Mouse (Mus musculus): ENCODE results near the gene Ogg1. TPM values are rescaled to one million over a fixed set of nuclear protein-coding genes. Genes with fewer than 3 reads are reported as not detected.

Gene Ogg1
- polyA plus RNA-seq, 1 experiment = 30.0 TPM

DNA sequence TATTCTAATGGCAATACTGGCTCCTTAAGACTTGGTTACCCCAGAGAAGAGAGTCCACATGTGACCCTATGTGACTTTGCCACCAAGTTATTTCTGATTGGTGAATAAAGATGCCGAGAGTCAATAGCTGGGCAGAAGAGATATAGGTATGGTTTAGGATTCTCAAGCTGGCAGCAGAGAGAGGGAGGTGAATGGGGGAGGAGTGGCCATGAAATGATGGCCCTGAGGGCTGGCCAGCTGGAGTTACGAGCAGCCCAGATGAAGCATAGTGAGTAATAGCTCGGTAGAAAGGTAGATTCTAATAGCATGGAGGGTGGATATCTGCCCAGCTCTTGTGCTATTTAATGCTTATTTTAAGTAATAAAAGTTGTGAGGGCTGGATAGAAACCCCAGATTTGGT lies 26.0 kb downstream of the Ogg1 start:
- H3K27ac ChIP-seq (ENCODE audit: control insufficient read depth, insufficient read depth, low read depth, low read length) = no peak overlapping the region
- H3K36me3 ChIP-seq (ENCODE audit: control insufficient read depth, insufficient read depth, low read length) = no peaks in the 10 kb centered on the region
- H3K4me3 ChIP-seq (ENCODE audit: control insufficient read depth, low read depth, low read length) = no peak overlapping the region
- H3K27me3 ChIP-seq (ENCODE audit: control insufficient read depth, insufficient read depth, low read length) = no peaks in the 10 kb centered on the region
- no peak for TF ChIP-seq CTCF (IDR thresholded peaks at IDR 0.05; ENCODE audit: control insufficient read depth, insufficient read depth, insufficient replicate concordance, low read depth, low read length)
- TF ChIP-seq POLR2A (IDR thresholded peaks at IDR 0.05; ENCODE audit: control insufficient read depth, low read depth, low read length) = no peak
- no peaks in the 10 kb centered on the region for H3K4me1 ChIP-seq (ENCODE audit: control insufficient read depth, insufficient read depth, low read length)

DNA sequence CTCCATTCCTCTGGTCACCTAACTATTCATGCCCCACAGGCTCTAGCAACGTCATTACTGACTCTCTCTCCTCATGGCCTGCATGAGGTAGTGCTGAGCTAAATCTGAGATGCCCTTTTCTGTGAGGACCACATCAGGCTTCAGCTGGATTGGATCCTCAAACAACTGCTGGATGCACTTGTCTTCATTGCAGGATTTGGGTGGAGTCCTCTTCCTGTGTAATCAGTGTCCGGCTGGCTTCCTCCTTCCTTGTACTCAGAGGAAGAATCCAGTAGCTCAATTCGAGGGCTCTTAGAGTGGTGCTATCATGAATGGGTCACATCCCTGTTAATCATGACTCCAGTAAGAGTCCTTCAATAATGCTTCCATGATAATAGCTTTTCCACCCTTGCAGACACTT lies 26.9 kb downstream of the Ogg1 start:
- TF ChIP-seq CTCF (IDR thresholded peaks at IDR 0.05; ENCODE audit: control insufficient read depth, insufficient read depth, insufficient replicate concordance, low read depth, low read length) (no peak), POLR2A (IDR thresholded peaks at IDR 0.05; ENCODE audit: control insufficient read depth, low read depth, low read length) (no peak)
- no peak overlapping the region for H3K4me3 ChIP-seq (ENCODE audit: control insufficient read depth, low read depth, low read length)

DNA sequence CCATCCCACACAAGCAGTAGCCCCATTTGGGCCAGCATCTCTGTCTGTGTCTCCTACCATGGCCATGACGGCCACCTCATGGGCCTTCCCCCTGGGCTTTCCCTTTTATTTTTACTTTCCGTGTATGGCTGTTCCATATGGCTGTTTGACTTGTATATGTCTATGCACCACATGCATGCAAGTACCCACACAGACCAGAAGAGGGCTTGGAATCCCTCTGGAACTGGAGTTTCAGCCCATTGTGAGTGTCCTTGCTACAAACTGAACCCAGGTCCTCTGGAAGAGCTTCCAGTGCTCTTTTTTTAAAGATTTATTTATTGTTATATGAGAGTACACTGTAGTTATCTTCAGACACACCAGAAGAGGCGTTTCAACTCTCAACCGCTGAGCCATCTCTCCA lies 34.7 kb downstream of the Ogg1 start:
- Histone ChIP-seq H3K27ac (ENCODE audit: control insufficient read depth, insufficient read depth, low read depth, low read length) (no peak overlapping the region), H3K4me3 (ENCODE audit: control insufficient read depth, low read depth, low read length) (no peak overlapping the region), H3K36me3 (ENCODE audit: control insufficient read depth, insufficient read depth, low read length) (no peaks in the 10 kb centered on the region), H3K27me3 (ENCODE audit: control insufficient read depth, insufficient read depth, low read length) (no peaks in the 10 kb centered on the region), H3K4me1 (ENCODE audit: control insufficient read depth, insufficient read depth, low read length) (no peaks in the 10 kb centered on the region)
- TF ChIP-seq POLR2A (IDR thresholded peaks at IDR 0.05; ENCODE audit: control insufficient read depth, low read depth, low read length) (no peak), CTCF (IDR thresholded peaks at IDR 0.05; ENCODE audit: control insufficient read depth, insufficient read depth, insufficient replicate concordance, low read depth, low read length) (no peak)

More for the DNA sequence above, 26.9 kb downstream of the Ogg1 start:
- Histone ChIP-seq H3K27me3 (ENCODE audit: control insufficient read depth, insufficient read depth, low read length) (no peaks in the 10 kb centered on the region), H3K36me3 (ENCODE audit: control insufficient read depth, insufficient read depth, low read length) (no peaks in the 10 kb centered on the region), H3K27ac (ENCODE audit: control insufficient read depth, insufficient read depth, low read depth, low read length) (no peak overlapping the region), H3K4me1 (ENCODE audit: control insufficient read depth, insufficient read depth, low read length) (no peaks in the 10 kb centered on the region)

- no peaks in the 10 kb centered on the region; the same call in 1 of the 2 replicates for H3K36me3 ChIP-seq (ENCODE audit: control insufficient read depth, insufficient read depth, low read length)
- no peaks in the 10 kb centered on the region for H3K27me3 ChIP-seq (ENCODE audit: control insufficient read depth, insufficient read depth, low read length)
- no peak overlapping the region for H3K27ac ChIP-seq (ENCODE audit: control insufficient read depth, insufficient read depth, low read depth, low read length)
- TF ChIP-seq CTCF (IDR thresholded peaks at IDR 0.05; ENCODE audit: control insufficient read depth, insufficient read depth, insufficient replicate concordance, low read depth, low read length) (no peak), POLR2A (IDR thresholded peaks at IDR 0.05; ENCODE audit: control insufficient read depth, low read depth, low read length) (no peak)
- H3K4me1 ChIP-seq (ENCODE audit: control insufficient read depth, insufficient read depth, low read length) = no peaks in the 10 kb centered on the region
- no peak overlapping the region for H3K4me3 ChIP-seq (ENCODE audit: control insufficient read depth, low read depth, low read length)
These were observed 35.5 kb downstream of the Ogg1 start for GRCm38 (mm10) chr6:113362241-113362640.

DNA sequence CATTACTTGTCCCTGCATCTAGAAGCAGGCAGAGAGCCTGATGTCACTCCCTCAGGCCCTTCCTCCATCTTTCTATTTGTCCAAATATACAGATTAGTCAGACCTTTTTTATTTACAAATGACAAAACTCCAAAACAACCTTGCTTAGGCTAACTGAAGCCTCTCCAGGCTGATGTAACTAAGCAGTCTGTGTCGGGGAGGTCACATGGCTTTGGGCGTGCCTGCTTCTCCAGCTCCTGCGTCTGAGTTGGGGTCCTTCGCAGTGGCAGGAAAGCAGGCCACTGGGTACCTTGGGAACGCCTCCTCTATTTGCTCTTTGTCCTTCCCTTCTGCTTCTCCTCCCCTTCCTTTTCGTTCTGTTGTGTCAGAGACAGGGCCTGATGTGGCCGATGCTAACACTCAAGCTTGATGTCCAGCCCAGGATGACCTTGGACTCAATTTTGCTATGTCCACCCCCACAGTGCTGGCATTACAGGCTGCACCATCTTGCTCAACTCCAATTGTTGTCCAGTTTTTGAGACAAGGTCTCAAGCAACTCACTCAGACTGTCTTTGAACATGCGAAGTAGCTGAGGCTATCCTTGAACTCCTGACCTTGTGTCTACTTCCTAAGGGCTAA lies 37.9 kb downstream of the Ogg1 start:
- Histone ChIP-seq H3K4me3 (ENCODE audit: control insufficient read depth, low read depth, low read length) (no peak overlapping the region), H3K36me3 (ENCODE audit: control insufficient read depth, insufficient read depth, low read length) (peaks cover 2% of the 10 kb centered on the region), H3K4me1 (ENCODE audit: control insufficient read depth, insufficient read depth, low read length) (no peaks in the 10 kb centered on the region), H3K27me3 (ENCODE audit: control insufficient read depth, insufficient read depth, low read length) (no peaks in the 10 kb centered on the region), H3K27ac (ENCODE audit: control insufficient read depth, insufficient read depth, low read depth, low read length) (no peak overlapping the region)
- no peak for TF ChIP-seq CTCF (IDR thresholded peaks at IDR 0.05; ENCODE audit: control insufficient read depth, insufficient read depth, insufficient replicate concordance, low read depth, low read length)
- TF ChIP-seq POLR2A (IDR thresholded peaks at IDR 0.05; ENCODE audit: control insufficient read depth, low read depth, low read length) = no peak

DNA sequence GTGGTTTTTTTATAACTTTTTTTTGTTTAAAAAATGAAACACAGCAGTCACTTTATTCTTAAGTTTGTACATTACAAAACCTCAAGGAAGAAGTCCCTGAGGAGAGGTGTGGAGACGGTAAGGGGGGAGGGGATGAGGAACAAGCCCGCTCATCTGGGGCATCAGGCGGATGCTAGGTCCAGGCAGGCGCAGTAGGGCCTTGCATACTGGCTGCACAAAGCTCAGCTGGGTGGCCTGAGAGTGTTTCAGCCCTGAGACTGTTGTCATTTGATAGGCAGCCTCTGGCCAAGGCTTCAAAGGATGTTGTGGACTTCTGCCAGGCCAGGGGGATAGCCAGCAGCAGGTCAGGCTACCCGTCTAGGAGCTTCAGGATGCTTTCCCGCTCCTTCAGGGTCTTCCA lies 39.9 kb downstream of the Ogg1 start:
- TF ChIP-seq CTCF (IDR thresholded peaks at IDR 0.05; ENCODE audit: control insufficient read depth, insufficient read depth, insufficient replicate concordance, low read depth, low read length) (no peak), POLR2A (IDR thresholded peaks at IDR 0.05; ENCODE audit: control insufficient read depth, low read depth, low read length) (no peak)
- no peak overlapping the region for H3K27ac ChIP-seq (ENCODE audit: control insufficient read depth, insufficient read depth, low read depth, low read length)

GRCm38 (mm10) chr6:113367574-113367973 lies 40.8 kb downstream of the Ogg1 start:
- H3K27ac ChIP-seq (ENCODE audit: control insufficient read depth, insufficient read depth, low read depth, low read length) = no peak overlapping the region
- H3K36me3 ChIP-seq (ENCODE audit: control insufficient read depth, insufficient read depth, low read length) = peaks cover 6% of the 10 kb centered on the region
- no peaks in the 10 kb centered on the region for H3K27me3 ChIP-seq (ENCODE audit: control insufficient read depth, insufficient read depth, low read length)
- no peak for TF ChIP-seq POLR2A (IDR thresholded peaks at IDR 0.05; ENCODE audit: control insufficient read depth, low read depth, low read length)
- no peak for TF ChIP-seq CTCF (IDR thresholded peaks at IDR 0.05; ENCODE audit: control insufficient read depth, insufficient read depth, insufficient replicate concordance, low read depth, low read length)
- no peak overlapping the region for H3K4me3 ChIP-seq (ENCODE audit: control insufficient read depth, low read depth, low read length)
- H3K4me1 ChIP-seq (ENCODE audit: control insufficient read depth, insufficient read depth, low read length) = no peaks in the 10 kb centered on the region

More for the DNA sequence above, 39.9 kb downstream of the Ogg1 start:
- H3K36me3 ChIP-seq (ENCODE audit: control insufficient read depth, insufficient read depth, low read length) = peaks cover 3% of the 10 kb centered on the region
- no peak overlapping the region for H3K4me3 ChIP-seq (ENCODE audit: control insufficient read depth, low read depth, low read length)
- H3K27me3 ChIP-seq (ENCODE audit: control insufficient read depth, insufficient read depth, low read length) = no peaks in the 10 kb centered on the region
- H3K4me1 ChIP-seq (ENCODE audit: control insufficient read depth, insufficient read depth, low read length) = no peaks in the 10 kb centered on the region
